Mouse (Mus musculus) C2C12 (cell line): Measurements from ENCODE around the gene Nlgn1. TPM values are rescaled to one million over a fixed set of nuclear protein-coding genes. Genes with fewer than 3 reads are reported as not detected.

Experiments used
- H3K27me3 ChIP-seq: one replicate; pipeline ENCODE4 v1.6.1; 2011; ENCODE audit not compliant: control insufficient read depth, insufficient read depth, insufficient read length
- H3K36me3 ChIP-seq: one replicate; pipeline ENCODE4 v1.6.1; 2011; ENCODE audit not compliant: control insufficient read depth, insufficient read depth
- H3K4me3 ChIP-seq: one replicate; pipeline ENCODE4 v1.5.1; 2011; ENCODE audit warnings: mild to moderate bottlenecking, control low read depth; ENCODE audit not compliant: poor library complexity, insufficient read depth, severe bottlenecking
- H3K79me2 ChIP-seq: one replicate; pipeline ENCODE4 v1.6.1; 2011; ENCODE audit not compliant: control insufficient read depth, insufficient read depth
- H3K79me3 ChIP-seq: one replicate; pipeline ENCODE4 v1.6.1; 2011; ENCODE audit warnings: low read depth, control low read depth
- H3ac ChIP-seq: one replicate; pipeline ENCODE3; 2011; ENCODE audit warnings: low read depth; ENCODE audit not compliant: control insufficient read depth, insufficient read length
- CEBPB ChIP-seq: IDR thresholded peaks from one replicate; pipeline ENCODE4 v1.6.1; 2011; ENCODE audit warnings: low read depth, mild to moderate bottlenecking, control low read depth, moderate library complexity
- CTCF ChIP-seq: IDR thresholded peaks from one replicate; pipeline ENCODE4 v1.5.1; 2011; ENCODE audit not compliant: control insufficient read depth, insufficient read depth, insufficient read length
- FOSL1 ChIP-seq: IDR thresholded peaks from one replicate; pipeline ENCODE4 v1.8.0; 2011; ENCODE audit warnings: mild to moderate bottlenecking, low read length; ENCODE audit not compliant: poor library complexity, insufficient read depth, severe bottlenecking
- MAX ChIP-seq: IDR thresholded peaks from one replicate; pipeline ENCODE4 v1.6.1; 2011; ENCODE audit warnings: mild to moderate bottlenecking, control low read depth
- MYOD1 ChIP-seq: IDR thresholded peaks from one replicate; pipeline ENCODE4 v1.6.1; 2011; ENCODE audit warnings: low read depth; ENCODE audit not compliant: control insufficient read depth, insufficient read length
- MYOG ChIP-seq: IDR thresholded peaks from one replicate; pipeline ENCODE4 v1.6.1; 2011; ENCODE audit not compliant: control insufficient read depth, insufficient read length; ENCODE audit errors: extremely low read depth
- USF1 ChIP-seq: IDR thresholded peaks from one replicate; pipeline ENCODE4 v1.6.1; 2011; ENCODE audit warnings: low read depth, mild to moderate bottlenecking, control low read depth, moderate library complexity
- polyA plus RNA-seq: library from polyadenylated mRNA; unstranded; fragments of >200 nt; fragmentation: generic; extraction: Trizol; gene quantifications from one replicate; pipeline ENCODE4 v1.2.1, GENCODE M21; 2012; ENCODE audit warnings: missing spikeins

Nlgn1 gene
- polyA plus RNA-seq, 1 experiment = not detected

DNA sequence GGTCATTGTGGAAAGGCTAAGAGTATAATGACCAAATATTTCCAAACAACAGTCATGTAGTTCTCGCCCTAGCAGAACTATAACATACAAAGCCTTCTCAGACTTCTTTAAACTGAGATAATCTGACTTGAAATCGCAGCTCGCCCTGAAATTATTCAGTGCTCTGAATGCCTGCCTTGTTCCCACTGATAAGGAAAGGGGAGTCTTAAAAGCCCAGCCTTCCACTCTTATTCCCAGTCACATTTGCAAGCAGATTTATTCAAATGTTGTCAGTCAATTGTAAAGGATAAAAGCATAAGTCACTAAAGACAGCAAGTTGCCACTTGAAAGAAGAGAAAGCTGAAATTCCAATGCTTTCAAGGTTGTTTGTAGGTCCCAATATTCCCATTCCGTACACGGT, 658.9 kb downstream of the Nlgn1 start:
- Histone ChIP-seq H3K36me3 (no peaks in the 10 kb centered on the region), H3K4me3 (no peak overlapping the region), H3ac (no peak overlapping the region), H3K79me2 (no peaks in the 10 kb centered on the region), H3K79me3 (no peaks in the 10 kb centered on the region), H3K27me3 (no peaks in the 10 kb centered on the region)
- TF ChIP-seq MAX (no peak), CEBPB (no peak), USF1 (no peak), CTCF (no peak), MYOD1 (no peak), MYOG (no peak), FOSL1 (no peak)

DNA sequence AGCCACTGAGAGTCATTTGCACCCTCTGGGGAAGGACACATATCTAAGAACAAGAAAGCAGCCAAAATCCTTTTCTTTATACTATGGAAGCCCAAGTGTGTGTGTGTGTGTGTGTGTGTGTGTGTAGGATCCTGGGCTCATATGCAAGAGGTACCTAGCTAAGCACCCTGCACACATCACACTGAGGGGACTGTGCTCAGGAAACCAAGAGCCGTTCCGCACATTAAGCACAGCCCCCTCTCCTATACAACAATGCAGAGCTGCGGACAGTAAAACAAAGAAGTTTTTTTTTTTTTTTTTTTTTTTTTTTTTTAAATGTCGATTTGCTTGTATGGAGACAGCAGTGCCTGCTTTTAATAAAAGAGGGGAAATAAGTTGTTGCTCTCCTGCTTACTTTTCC, 659.5 kb downstream of the Nlgn1 start:
- no peaks in the 10 kb centered on the region for H3K27me3 ChIP-seq
- H3K79me2 ChIP-seq = no peaks in the 10 kb centered on the region
- no peak overlapping the region for H3ac ChIP-seq
- H3K36me3 ChIP-seq = no peaks in the 10 kb centered on the region
- no peak overlapping the region for H3K4me3 ChIP-seq
- TF ChIP-seq CEBPB (no peak), CTCF (no peak), MAX (no peak), USF1 (no peak), FOSL1 (no peak), MYOD1 (no peak), MYOG (no peak)
- H3K79me3 ChIP-seq = no peaks in the 10 kb centered on the region

DNA sequence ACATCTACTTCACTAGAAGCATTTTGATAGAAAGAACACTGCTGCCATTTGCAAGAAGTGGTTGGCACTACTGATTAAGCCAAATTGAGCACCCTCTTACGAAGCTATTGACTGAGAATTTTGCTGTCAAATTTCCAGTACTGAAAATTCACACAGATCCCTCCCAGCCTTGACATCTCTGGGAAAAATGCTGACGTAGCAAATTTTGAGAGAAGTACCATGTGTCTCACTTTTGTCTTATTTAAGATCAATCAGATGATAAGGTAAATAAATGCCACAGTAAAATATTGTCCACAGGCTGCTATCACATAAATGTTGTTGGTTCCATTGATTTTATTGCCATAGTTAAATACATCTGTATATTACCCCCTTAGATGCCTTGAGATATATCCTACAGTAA, 668.8 kb downstream of the Nlgn1 start:
- TF ChIP-seq MYOG (no peak), CEBPB (no peak), CTCF (no peak), MYOD1 (no peak), MAX (no peak), USF1 (no peak), FOSL1 (no peak)
- H3K27me3 ChIP-seq = no peaks in the 10 kb centered on the region
- no peaks in the 10 kb centered on the region for H3K79me2 ChIP-seq
- H3K36me3 ChIP-seq = no peaks in the 10 kb centered on the region
- H3ac ChIP-seq = no peak overlapping the region
- no peak overlapping the region for H3K4me3 ChIP-seq
- no peaks in the 10 kb centered on the region for H3K79me3 ChIP-seq

DNA sequence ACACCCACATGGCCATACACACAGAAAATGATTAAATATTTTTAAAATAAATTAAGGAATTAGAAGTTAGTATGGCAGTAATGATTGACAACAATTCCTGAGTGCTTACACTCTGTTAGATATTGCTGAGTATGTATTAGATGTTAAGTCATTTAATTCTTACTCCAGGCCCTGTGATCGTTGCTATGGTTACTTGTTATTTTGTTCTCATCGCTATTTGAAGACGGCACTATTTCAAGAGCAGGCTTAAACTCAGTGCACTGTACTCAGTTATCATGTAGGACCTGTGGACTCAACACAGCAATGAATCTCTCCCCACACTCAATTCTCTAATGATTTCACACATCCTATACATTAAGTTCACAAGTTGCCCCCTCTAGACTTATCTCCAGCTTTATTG, 672.0 kb downstream of the Nlgn1 start:
- Histone ChIP-seq H3ac (no peak overlapping the region), H3K79me2 (no peaks in the 10 kb centered on the region), H3K36me3 (no peaks in the 10 kb centered on the region), H3K79me3 (no peaks in the 10 kb centered on the region), H3K27me3 (no peaks in the 10 kb centered on the region), H3K4me3 (no peak overlapping the region)
- TF ChIP-seq CTCF (no peak), MYOD1 (no peak), MYOG (no peak), CEBPB (no peak), FOSL1 (no peak), MAX (no peak), USF1 (no peak)

DNA sequence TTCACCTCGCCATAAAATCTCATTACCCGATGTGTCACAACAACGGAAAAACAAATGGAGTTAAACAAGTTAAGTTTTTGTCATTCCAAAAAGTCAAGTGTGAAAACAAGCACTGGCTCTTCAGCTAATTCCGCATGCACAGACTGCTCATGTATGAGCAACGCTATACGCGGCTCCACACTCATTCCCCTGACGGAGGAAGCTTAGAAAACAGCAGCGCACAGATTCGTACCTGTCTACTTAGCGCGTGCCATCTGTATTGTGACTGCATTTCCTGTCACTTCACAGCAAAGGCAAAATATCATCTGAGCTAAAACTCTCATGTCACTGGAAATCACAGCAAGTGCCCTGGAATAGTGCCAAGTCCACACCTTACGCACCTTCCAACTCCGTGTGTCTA, 674.3 kb downstream of the Nlgn1 start:
- no peaks in the 10 kb centered on the region for H3K79me2 ChIP-seq

DNA sequence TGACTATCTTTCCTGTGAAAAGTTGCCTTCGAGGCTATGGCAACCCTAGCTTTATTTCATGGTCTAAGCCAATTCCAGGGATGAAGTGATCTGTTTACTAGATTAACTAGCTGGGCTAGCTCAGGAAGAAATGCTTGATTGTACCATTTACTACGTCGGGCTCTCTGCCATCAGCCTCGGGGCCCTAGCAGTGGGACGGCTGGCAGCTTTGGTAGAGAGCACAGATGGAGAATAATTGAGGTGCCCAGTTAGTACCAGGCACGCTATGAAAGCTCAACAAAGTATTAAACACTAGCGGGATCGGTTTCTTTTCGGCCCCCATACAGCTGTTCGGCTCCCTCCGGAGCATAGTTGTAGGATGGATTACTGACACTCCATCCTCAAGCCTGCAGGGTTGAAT, 675.2 kb downstream of the Nlgn1 start:
- H3K27me3 ChIP-seq = no peaks in the 10 kb centered on the region
- no peak overlapping the region for H3ac ChIP-seq
- H3K36me3 ChIP-seq = no peaks in the 10 kb centered on the region
- no peak for TF ChIP-seq MAX
- no peak for TF ChIP-seq MYOD1
- TF ChIP-seq CEBPB = no peak
- TF ChIP-seq FOSL1 = no peak
- H3K79me3 ChIP-seq = no peaks in the 10 kb centered on the region
- no peak overlapping the region for H3K4me3 ChIP-seq
- H3K79me2 ChIP-seq = no peaks in the 10 kb centered on the region

More for the DNA sequence above, 674.3 kb downstream of the Nlgn1 start:
- no peaks in the 10 kb centered on the region for H3K27me3 ChIP-seq
- no peak for TF ChIP-seq FOSL1
- no peak for TF ChIP-seq MYOG
- TF ChIP-seq CEBPB = no peak
- no peak for TF ChIP-seq USF1
- no peak for TF ChIP-seq CTCF
- TF ChIP-seq MYOD1 = no peak
- no peak for TF ChIP-seq MAX
- no peak overlapping the region for H3K4me3 ChIP-seq
- no peaks in the 10 kb centered on the region for H3K79me3 ChIP-seq
- H3ac ChIP-seq = no peak overlapping the region
- H3K36me3 ChIP-seq = no peaks in the 10 kb centered on the region
